Mouse (Mus musculus) kidney, adult 2 months (tissue): ENCODE results near the gene Xpr1. TPM values are rescaled to one million over a fixed set of nuclear protein-coding genes. Genes with fewer than 3 reads are reported as not detected.

Experiments
- DNase-seq: peaks from one replicate; pipeline ENCODE4 v3.0.0; 2021
- H3K27ac ChIP-seq: fragments of 200-500 bp; 2 replicates; pipeline ENCODE4 v1.5.1; 2012; ENCODE audit warnings: low read depth, low read length, control low read depth, inconsistent platforms; ENCODE audit not compliant: insufficient read depth
- H3K27me3 ChIP-seq: fragments of 200-500 bp; replicated peaks from 2 replicates; pipeline ENCODE4 v1.6.1; 2012; ENCODE audit warnings: mild to moderate bottlenecking, moderate library complexity, low read length, inconsistent platforms; ENCODE audit not compliant: control insufficient read depth, insufficient read depth
- H3K36me3 ChIP-seq: fragments of 200-500 bp; 2 replicates; pipeline ENCODE4 v1.6.1; 2012; ENCODE audit warnings: mild to moderate bottlenecking, moderate library complexity, low read length, inconsistent platforms; ENCODE audit not compliant: control insufficient read depth, insufficient read depth
- H3K4me1 ChIP-seq: fragments of 200-500 bp; 2 replicates; pipeline ENCODE4 v1.6.1; 2011; ENCODE audit warnings: low read length; ENCODE audit not compliant: control insufficient read depth, insufficient read depth
- H3K4me3 ChIP-seq: fragments of 200-500 bp; 2 replicates; pipeline ENCODE4 v1.5.1; 2011; ENCODE audit warnings: mild to moderate bottlenecking, low read depth, low read length, control low read depth; ENCODE audit not compliant: insufficient read depth
- CTCF ChIP-seq: fragments of 200-500 bp; conservative IDR thresholded peaks from 2 replicates; pipeline ENCODE4 v1.5.1; 2011; ENCODE audit warnings: low read depth, mild to moderate bottlenecking, control low read depth, low read length, moderate library complexity, mixed read lengths; ENCODE audit not compliant: insufficient read depth, insufficient read length
- POLR2A ChIP-seq: fragments of 200-500 bp; IDR thresholded peaks from one replicate; pipeline ENCODE4 v1.6.1; 2011; ENCODE audit warnings: low read depth, low read length, control low read depth
- WGBS: fragments of 180-500 bp; shearing (Covaris S2); methylation state at CpG from one replicate; pipeline ENCODE4 v1.1.7; 2018; 5-methylcytosine and 5-hydroxymethylcytosine counted together
- polyA plus RNA-seq: library from polyadenylated mRNA; depleted of rRNA; stranded (reverse); fragments of >200 nt; gene quantifications from 2 replicates; pipeline ENCODE4 v1.2.3, GENCODE M21; 2012

Gene Xpr1
- polyA plus RNA-seq, 1 experiment = 21.8 TPM

- no peaks in the 10 kb centered on the region; the same call in 1 of the 2 replicates for H3K36me3 ChIP-seq
- H3K4me1 ChIP-seq = peaks cover 26% of the 10 kb centered on the region
- peak overlapping the region; percentile 81 for H3K4me3 ChIP-seq
- TF ChIP-seq POLR2A = no peak
- no peak for TF ChIP-seq CTCF
- H3K27ac ChIP-seq = peak overlapping the region; percentile 94
- DNase-seq = peak; percentile 70
- H3K27me3 ChIP-seq = no peaks in the 10 kb centered on the region
- WGBS = 45% methylated on average over 7 of the region's 7 CpGs
These were observed 171.7 kb downstream of the Xpr1 start for GRCm38 (mm10) chr1:155245516-155245915.

GRCm38 (mm10) chr1:155244771-155245211 lies 172.4 kb downstream of the Xpr1 start:
- TF ChIP-seq CTCF (no peak), POLR2A (peak; percentile 26)
- peak overlapping the region; percentile 81 for H3K4me3 ChIP-seq
- no peaks in the 10 kb centered on the region; the same call in 1 of the 2 replicates for H3K36me3 ChIP-seq
- H3K27me3 ChIP-seq = no peaks in the 10 kb centered on the region
- DNase-seq = peak; percentile 60
- H3K27ac ChIP-seq = peak overlapping the region; percentile 94
- H3K4me1 ChIP-seq = peaks cover 32% of the 10 kb centered on the region
- WGBS = 6% methylated on average over 28 of the region's 29 CpGs

GRCm38 (mm10) chr1:155243797-155244770 lies 173.1 kb downstream of the Xpr1 start, which contains the start of gene BC034090:
Gene BC034090, minus strand, starts transcription at chr1:155244444.
- 1% methylated on average over 83 of the region's 85 CpGs for WGBS
- peak within 1 kb of the TSS; percentile 94 for H3K27ac ChIP-seq
- TF ChIP-seq CTCF = no peak
- TF ChIP-seq POLR2A = no peak
- no peaks in the 10 kb centered on the region; the same call in 1 of the 2 replicates for H3K36me3 ChIP-seq
- peak; percentile 86 for DNase-seq
- H3K4me3 ChIP-seq = peak within 1 kb of the TSS; percentile 81
- H3K27me3 ChIP-seq = no peaks in the 10 kb centered on the region
- peaks cover 36% of the 10 kb centered on the region for H3K4me1 ChIP-seq

GRCm38 (mm10) chr1:155242488-155242745 lies 174.8 kb downstream of the Xpr1 start:
- 23% methylated on average over 1 of the region's 1 CpGs for WGBS
- DNase-seq = peak; percentile 77
- TF ChIP-seq CTCF (no peak), POLR2A (no peak)
- H3K36me3 ChIP-seq = no peaks in the 10 kb centered on the region; the same call in 1 of the 2 replicates
- H3K4me1 ChIP-seq = peaks cover 37% of the 10 kb centered on the region
- H3K27me3 ChIP-seq = no peaks in the 10 kb centered on the region
- peak overlapping the region; percentile 84 for H3K27ac ChIP-seq
- H3K4me3 ChIP-seq = peak overlapping the region; percentile 21; the same call in 1 of the 2 replicates

GRCm38 (mm10) chr1:155241701-155242487 lies 175.3 kb downstream of the Xpr1 start:
- H3K4me1 ChIP-seq = peaks cover 38% of the 10 kb centered on the region
- no peak for DNase-seq
- H3K4me3 ChIP-seq = peak overlapping the region; percentile 19; the same call in 1 of the 2 replicates
- no peak; the same call in 1 of the 2 replicates for TF ChIP-seq CTCF
- TF ChIP-seq POLR2A = no peak
- no peaks in the 10 kb centered on the region for H3K27me3 ChIP-seq
- no peaks in the 10 kb centered on the region; the same call in 1 of the 2 replicates for H3K36me3 ChIP-seq
- H3K27ac ChIP-seq = peak overlapping the region; percentile 84
- 60% methylated on average over 12 of the region's 12 CpGs for WGBS

- H3K27me3 ChIP-seq = no peaks in the 10 kb centered on the region
- peaks cover 46% of the 10 kb centered on the region for H3K4me1 ChIP-seq
- no peak; the same call in 1 of the 2 replicates for TF ChIP-seq CTCF
- no peak for TF ChIP-seq POLR2A
- WGBS = 69% methylated on average over 6 of the region's 6 CpGs
- DNase-seq = peak; percentile 52
- H3K4me3 ChIP-seq = no peak overlapping the region
- H3K36me3 ChIP-seq = no peaks in the 10 kb centered on the region; the same call in 1 of the 2 replicates
- peak overlapping the region; percentile 47 for H3K27ac ChIP-seq
These were observed 177.1 kb downstream of the Xpr1 start for GRCm38 (mm10) chr1:155239962-155240717.
